Mouse (Mus musculus): Measurements from ENCODE around the gene Cfap206. TPM values are rescaled to one million over a fixed set of nuclear protein-coding genes. Genes with fewer than 3 reads are reported as not detected.
"Not testable (repeated sequence)": the region's sequence is repeated elsewhere in the genome, so short reads cannot be mapped to it uniquely, and the experiment has no call there.

Cfap206 gene
- total and polyA plus RNA-seq, 2 experiments: not detected

- Histone ChIP-seq H3K27ac (replicated peaks; ENCODE audit: insufficient read depth, low read depth, low read length) (no peak overlapping the region), H3K79me2 (ENCODE audit: control insufficient read depth, insufficient read depth, low read length) (no peaks in the 10 kb centered on the region), H3K36me3 (ENCODE audit: control insufficient read depth, insufficient read depth, low read length) (no peaks in the 10 kb centered on the region), H3K27me3 (ENCODE audit: control insufficient read depth, insufficient read depth, low read length) (0 out of 2 replicates have a peak, but pooled peaks cover 3% of the 10 kb centered on the region), H3K9ac (ENCODE audit: low read depth, low read length) (no peak overlapping the region), H3K4me3 (ENCODE audit: insufficient read depth, low read depth, low read length) (no peak overlapping the region), H3K4me1 (ENCODE audit: control insufficient read depth, insufficient read depth, low read length) (peaks cover 5% of the 10 kb centered on the region)
- 75% methylated on average over 3 of the region's 3 CpGs for whole genome bisulfite sequencing
- TF ChIP-seq CTCF (IDR thresholded peaks at IDR 0.05; ENCODE audit: low read depth, low read length) (no peak), POLR2A (IDR thresholded peaks at IDR 0.05; ENCODE audit: extremely low read depth, insufficient read depth, low read length) (no peak)
- DNase-seq (ENCODE audit: extremely low read depth, low read depth, low spot score): no peak
Observed at GRCm38 (mm10) chr4:34734461-34734860, 4.5 kb upstream of the Cfap206 start.

- H3K36me3 ChIP-seq (ENCODE audit: control insufficient read depth, insufficient read depth, low read length); DNase-seq (ENCODE audit: extremely low read depth, low read depth, low spot score); H3K27ac ChIP-seq (replicated peaks; ENCODE audit: insufficient read depth, low read depth, low read length); H3K4me1 ChIP-seq (ENCODE audit: control insufficient read depth, insufficient read depth, low read length); H3K4me3 ChIP-seq (ENCODE audit: insufficient read depth, low read depth, low read length); H3K27me3 ChIP-seq (ENCODE audit: control insufficient read depth, insufficient read depth, low read length); H3K9ac ChIP-seq (ENCODE audit: low read depth, low read length); H3K79me2 ChIP-seq (ENCODE audit: control insufficient read depth, insufficient read depth, low read length): not testable (repeated sequence)
- 36% methylated on average over 2 of the region's 2 CpGs for WGBS
- TF ChIP-seq CTCF (IDR thresholded peaks at IDR 0.05; ENCODE audit: low read depth, low read length): peak; percentile 25; the same call in 1 of the 2 replicates
Observed at GRCm38 (mm10) chr4:34733415-34733814, 3.4 kb upstream of the Cfap206 start.

DNA sequence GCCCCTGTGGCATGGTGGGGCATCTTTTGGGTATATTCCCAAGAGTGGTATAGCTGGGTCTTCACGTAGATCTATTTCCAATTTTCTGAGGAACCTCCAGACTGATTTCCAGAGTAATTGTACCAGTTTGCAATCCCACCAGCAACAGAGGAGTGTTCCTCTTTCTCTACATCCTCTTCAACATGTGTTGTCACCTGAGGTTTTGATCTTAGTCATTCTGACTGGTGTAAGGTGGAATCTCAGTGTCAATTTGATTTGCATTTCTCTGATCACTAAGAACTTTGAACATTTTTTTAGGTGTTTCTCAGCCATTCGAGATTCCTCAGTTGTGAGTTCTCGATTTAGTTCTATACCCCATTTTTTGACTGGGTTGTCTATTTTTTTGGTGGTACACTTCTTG lies 4.3 kb downstream of the Cfap206 start:
- not testable (repeated sequence) for H3K9ac ChIP-seq (ENCODE audit: low read depth, low read length); H3K27me3 ChIP-seq (ENCODE audit: control insufficient read depth, insufficient read depth, low read length); H3K4me3 ChIP-seq (ENCODE audit: insufficient read depth, low read depth, low read length); H3K4me1 ChIP-seq (ENCODE audit: control insufficient read depth, insufficient read depth, low read length); H3K27ac ChIP-seq (replicated peaks; ENCODE audit: insufficient read depth, low read depth, low read length); H3K36me3 ChIP-seq (ENCODE audit: control insufficient read depth, insufficient read depth, low read length); DNase-seq (ENCODE audit: extremely low read depth, low read depth, low spot score); H3K79me2 ChIP-seq (ENCODE audit: control insufficient read depth, insufficient read depth, low read length)
- WGBS: 93% methylated on average over 3 of the region's 3 CpGs

- Histone ChIP-seq H3K27me3 (ENCODE audit: control insufficient read depth, insufficient read depth, low read length) (0 out of 2 replicates have a peak, but pooled peaks cover 4% of the 10 kb centered on the region), H3K4me1 (ENCODE audit: control insufficient read depth, insufficient read depth, low read length) (no peaks in the 10 kb centered on the region), H3K4me3 (ENCODE audit: insufficient read depth, low read depth, low read length) (no peak overlapping the region), H3K79me2 (ENCODE audit: control insufficient read depth, insufficient read depth, low read length) (no peaks in the 10 kb centered on the region), H3K36me3 (ENCODE audit: control insufficient read depth, insufficient read depth, low read length) (no peaks in the 10 kb centered on the region), H3K9ac (ENCODE audit: low read depth, low read length) (no peak overlapping the region), H3K27ac (replicated peaks; ENCODE audit: insufficient read depth, low read depth, low read length) (no peak overlapping the region)
- no peak for DNase-seq (ENCODE audit: extremely low read depth, low read depth, low spot score)
- WGBS: 78% methylated on average over 4 of the region's 4 CpGs
- no peak for TF ChIP-seq POLR2A (IDR thresholded peaks at IDR 0.05; ENCODE audit: extremely low read depth, insufficient read depth, low read length)
- TF ChIP-seq CTCF (IDR thresholded peaks at IDR 0.05; ENCODE audit: low read depth, low read length): no peak
Observed at GRCm38 (mm10) chr4:34724306-34724705, 5.7 kb downstream of the Cfap206 start.

GRCm38 (mm10) chr4:34723186-34723585 lies 6.8 kb downstream of the Cfap206 start:
- Histone ChIP-seq H3K79me2 (ENCODE audit: control insufficient read depth, insufficient read depth, low read length) (no peaks in the 10 kb centered on the region), H3K9ac (ENCODE audit: low read depth, low read length) (no peak overlapping the region), H3K27me3 (ENCODE audit: control insufficient read depth, insufficient read depth, low read length) (0 out of 2 replicates have a peak, but pooled peaks cover 4% of the 10 kb centered on the region), H3K4me1 (ENCODE audit: control insufficient read depth, insufficient read depth, low read length) (no peaks in the 10 kb centered on the region), H3K36me3 (ENCODE audit: control insufficient read depth, insufficient read depth, low read length) (no peaks in the 10 kb centered on the region), H3K4me3 (ENCODE audit: insufficient read depth, low read depth, low read length) (no peak overlapping the region), H3K27ac (replicated peaks; ENCODE audit: insufficient read depth, low read depth, low read length) (no peak overlapping the region)
- no peak for TF ChIP-seq POLR2A (IDR thresholded peaks at IDR 0.05; ENCODE audit: extremely low read depth, insufficient read depth, low read length)
- no peak for TF ChIP-seq CTCF (IDR thresholded peaks at IDR 0.05; ENCODE audit: low read depth, low read length)
- DNase-seq (ENCODE audit: extremely low read depth, low read depth, low spot score): no peak
- WGBS: 71% methylated on average over 4 of the region's 4 CpGs

GRCm38 (mm10) chr4:34720127-34720895 lies 9.7 kb downstream of the Cfap206 start:
- Histone ChIP-seq H3K4me3 (ENCODE audit: insufficient read depth, low read depth, low read length) (no peak overlapping the region), H3K27ac (replicated peaks; ENCODE audit: insufficient read depth, low read depth, low read length) (no peak overlapping the region), H3K79me2 (ENCODE audit: control insufficient read depth, insufficient read depth, low read length) (no peaks in the 10 kb centered on the region), H3K27me3 (ENCODE audit: control insufficient read depth, insufficient read depth, low read length) (no peaks in the 10 kb centered on the region), H3K9ac (ENCODE audit: low read depth, low read length) (no peak overlapping the region), H3K4me1 (ENCODE audit: control insufficient read depth, insufficient read depth, low read length) (no peaks in the 10 kb centered on the region), H3K36me3 (ENCODE audit: control insufficient read depth, insufficient read depth, low read length) (no peaks in the 10 kb centered on the region)
- WGBS: 77% methylated on average over 7 of the region's 7 CpGs
- TF ChIP-seq CTCF (IDR thresholded peaks at IDR 0.05; ENCODE audit: low read depth, low read length) (no peak), POLR2A (IDR thresholded peaks at IDR 0.05; ENCODE audit: extremely low read depth, insufficient read depth, low read length) (no peak)
- DNase-seq (ENCODE audit: extremely low read depth, low read depth, low spot score): peak; percentile 10
